Mouse (Mus musculus) left cerebral cortex, adult 11 months (tissue): Measurements from ENCODE around the gene Dtx2.

Experiments
- DNase-seq: peaks from one replicate; pipeline ENCODE4 v3.0.0; 2022; ENCODE audit warnings: low spot score

The Dtx2 gene

GRCm38 (mm10) chr5:135994725-135995687 lies at the start of gene Dtx2:
Dtx2 (plus strand) TSS chr5:135994800.
- DNase-seq = peak; percentile 86

- no peak for DNase-seq
These were observed 48.6 kb upstream of the Dtx2 start for GRCm38 (mm10) chr5:135945916-135946408.

- no peak for DNase-seq
These were observed 48.0 kb upstream of the Dtx2 start for GRCm38 (mm10) chr5:135946621-135947020.

- no peak for DNase-seq
These were observed 43.7 kb upstream of the Dtx2 start for GRCm38 (mm10) chr5:135950710-135951412.

GRCm38 (mm10) chr5:135951660-135952059 lies 42.9 kb upstream of the Dtx2 start:
- DNase-seq = no peak

- DNase-seq = no peak
These were observed 41.8 kb upstream of the Dtx2 start for GRCm38 (mm10) chr5:135952830-135953229.

GRCm38 (mm10) chr5:135956300-135957206 lies 38.0 kb upstream of the Dtx2 start:
- DNase-seq = no peak

- DNase-seq = peak; percentile 94
These were observed 37.2 kb upstream of the Dtx2 start for GRCm38 (mm10) chr5:135957207-135957974.

- DNase-seq = no peak
These were observed 36.2 kb upstream of the Dtx2 start for GRCm38 (mm10) chr5:135958367-135958766.

GRCm38 (mm10) chr5:135959911-135960310 lies 34.7 kb upstream of the Dtx2 start:
- no peak for DNase-seq

- DNase-seq = no peak
These were observed 33.5 kb upstream of the Dtx2 start for GRCm38 (mm10) chr5:135960909-135961635.

- DNase-seq = no peak
These were observed 32.5 kb upstream of the Dtx2 start for GRCm38 (mm10) chr5:135962125-135962491.

- peak; percentile 98 for DNase-seq
These were observed 31.9 kb upstream of the Dtx2 start for GRCm38 (mm10) chr5:135962492-135963279.

- no peak for DNase-seq
These were observed 31.3 kb upstream of the Dtx2 start for GRCm38 (mm10) chr5:135963280-135963627.

GRCm38 (mm10) chr5:135965501-135965930 lies 29.1 kb upstream of the Dtx2 start:
- no peak for DNase-seq

GRCm38 (mm10) chr5:135966866-135967265 lies 27.7 kb upstream of the Dtx2 start:
- DNase-seq = no peak

GRCm38 (mm10) chr5:135968781-135969180 lies 25.8 kb upstream of the Dtx2 start:
- DNase-seq = no peak

GRCm38 (mm10) chr5:135970247-135970646 lies 24.4 kb upstream of the Dtx2 start:
- no peak for DNase-seq

GRCm38 (mm10) chr5:135971876-135972275 lies 22.7 kb upstream of the Dtx2 start:
- DNase-seq = no peak

GRCm38 (mm10) chr5:135974365-135974764 lies 20.2 kb upstream of the Dtx2 start, which contains the start of gene Ssc4d:
Ssc4d (minus strand) TSS chr5:135974531.
- DNase-seq = no peak
